Mouse (Mus musculus) retina, adult 2 months (tissue): Measurements from ENCODE around the gene Lactbl1.
A peak's percentile ranks its signal among the peaks of the same experiment; 100 is the strongest.

ENCODE experiments used
- DNase-seq: peaks from one replicate; pipeline ENCODE4 v3.0.0-alpha.2; 2012; ENCODE audit warnings: low read depth, low spot score

The Lactbl1 gene

GRCm38 (mm10) chr4:136622388-136622787 is at the start of gene Lactbl1:
Gene Lactbl1, plus strand, starts transcription at chr4:136622621.
- DNase-seq = peak; percentile 61

- no peak for DNase-seq
These were observed 40.5 kb upstream of the Lactbl1 start for GRCm38 (mm10) chr4:136581885-136582284.

DNA sequence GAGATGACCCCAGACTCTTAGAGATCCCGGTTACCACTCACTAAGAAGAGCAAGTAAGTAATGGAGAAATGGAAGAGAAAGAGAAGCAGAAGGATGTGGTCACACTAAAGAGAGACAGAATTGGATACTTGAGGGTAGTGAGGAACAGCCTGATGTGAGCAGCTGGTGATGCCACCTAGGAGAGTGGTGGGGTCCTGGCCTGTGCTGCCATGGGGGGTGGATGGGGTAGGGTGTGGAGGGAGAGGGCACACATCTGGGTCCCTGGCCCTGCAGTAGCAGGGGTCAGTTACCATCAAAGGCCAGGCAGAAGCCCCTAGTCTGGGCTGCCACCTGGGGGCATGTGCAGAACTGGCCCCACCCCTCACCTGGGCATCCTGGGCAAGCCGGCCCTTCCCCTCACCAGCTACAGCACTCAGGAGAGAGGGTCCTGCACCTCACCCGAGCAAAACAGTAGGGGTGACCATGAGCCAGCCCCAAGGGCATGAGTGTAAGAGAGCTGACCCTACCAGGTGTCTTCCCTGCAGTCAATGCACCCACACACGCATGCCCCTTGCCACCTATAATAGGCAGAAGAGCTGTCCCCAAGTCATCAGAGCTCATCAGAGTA is 35.1 kb upstream of the Lactbl1 start:
- no peak for DNase-seq

- no peak for DNase-seq
These were observed 34.4 kb upstream of the Lactbl1 start for GRCm38 (mm10) chr4:136588003-136588402.

- no peak for DNase-seq
These were observed 30.3 kb upstream of the Lactbl1 start for GRCm38 (mm10) chr4:136592111-136592510.

DNA sequence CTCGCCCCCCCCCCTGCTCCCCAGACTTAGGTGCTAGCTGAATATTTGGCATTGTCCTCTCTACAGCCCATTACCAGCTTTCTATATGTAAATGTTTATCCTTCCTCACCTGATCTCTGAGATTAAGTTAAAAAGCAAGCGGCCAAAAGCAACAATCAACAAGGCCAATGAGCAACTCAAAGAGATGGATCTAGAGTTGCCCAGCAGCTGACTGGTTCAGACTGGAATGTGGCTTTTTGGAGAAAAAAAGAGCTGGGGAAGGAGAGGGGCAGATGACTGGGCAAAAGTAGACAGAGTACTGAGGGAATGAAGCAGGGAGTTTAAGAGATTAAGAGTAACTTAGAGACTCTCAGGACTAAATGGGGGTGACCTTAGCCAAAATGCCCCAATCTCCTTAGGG is 28.4 kb upstream of the Lactbl1 start:
- DNase-seq = no peak

GRCm38 (mm10) chr4:136595221-136595620 is 27.2 kb upstream of the Lactbl1 start:
- no peak for DNase-seq

DNA sequence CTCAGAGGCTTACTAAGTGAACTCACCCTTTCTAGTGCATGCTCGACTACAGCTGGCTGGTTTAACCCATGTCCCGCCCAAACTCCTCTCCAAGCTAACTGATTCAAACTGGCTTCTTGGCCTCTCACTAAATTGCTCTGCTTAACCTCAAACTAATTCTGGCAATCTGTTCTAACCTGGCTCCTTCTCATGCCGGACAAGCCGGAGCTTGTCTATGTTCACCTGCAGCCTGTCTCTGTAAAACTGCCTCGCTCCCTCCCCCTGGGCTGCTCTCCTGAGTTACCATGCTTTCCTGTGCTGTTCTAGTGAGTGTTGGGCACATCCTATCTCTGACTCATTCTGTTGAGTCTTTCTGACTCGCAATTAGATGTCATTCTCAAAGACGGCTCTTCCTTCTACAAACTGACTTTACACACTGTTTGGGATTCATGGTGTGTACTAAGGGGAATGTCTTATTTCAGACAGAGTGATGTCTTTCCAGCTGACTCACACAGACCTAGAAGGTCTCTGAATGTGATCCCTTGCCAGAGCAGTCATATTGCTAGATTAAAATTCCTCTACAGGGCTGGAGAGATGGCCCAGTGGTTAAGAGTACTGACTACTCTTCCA is 24.0 kb upstream of the Lactbl1 start:
- no peak for DNase-seq

DNA sequence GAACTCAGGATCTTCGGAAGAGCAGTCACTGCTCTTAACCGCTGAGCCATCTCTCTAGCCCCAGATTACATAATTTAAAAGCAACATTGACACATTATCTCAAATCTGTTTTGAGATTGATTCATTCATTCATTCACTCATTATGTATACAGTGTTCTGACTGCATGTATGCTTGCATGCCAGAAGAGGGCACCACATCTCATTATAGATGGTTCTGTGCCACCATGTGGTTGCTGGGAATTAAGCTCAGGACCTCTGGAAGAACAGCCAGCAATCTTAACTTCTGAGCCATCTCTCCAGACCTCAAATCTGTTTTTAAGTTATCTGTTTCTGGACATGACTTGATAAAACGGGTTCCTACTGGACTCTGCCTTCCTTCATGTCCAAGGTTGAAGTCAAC is 22.6 kb upstream of the Lactbl1 start:
- DNase-seq = no peak

- DNase-seq = no peak
These were observed 21.9 kb upstream of the Lactbl1 start for GRCm38 (mm10) chr4:136600536-136600935.

GRCm38 (mm10) chr4:136601476-136601875 is 20.9 kb upstream of the Lactbl1 start:
- peak; percentile 49 for DNase-seq

GRCm38 (mm10) chr4:136602018-136602554 is 20.3 kb upstream of the Lactbl1 start:
- DNase-seq = peak; percentile 18

DNA sequence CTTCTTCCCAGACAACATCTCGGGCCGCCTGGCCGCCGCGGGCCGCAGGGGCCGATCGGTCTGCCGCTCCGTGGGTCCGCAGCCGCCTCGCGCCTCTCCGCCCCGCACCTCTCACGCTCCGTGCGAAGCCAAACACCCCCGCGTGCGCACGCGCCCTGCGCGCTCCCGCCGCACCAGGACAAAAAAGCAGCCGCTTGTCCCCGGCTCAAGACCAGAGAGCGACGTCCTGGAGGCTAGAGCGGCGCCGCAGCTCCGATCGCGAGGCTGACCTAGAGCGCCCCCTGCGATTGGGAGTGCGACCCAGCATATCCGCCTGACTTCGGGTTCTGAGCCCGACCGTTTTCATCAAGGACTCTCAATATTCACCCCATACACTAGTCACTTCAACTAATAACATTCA is 19.9 kb upstream of the Lactbl1 start, which contains the start of gene Kdm1a:
Kdm1a (minus strand) TSS at position 156 of the 400 bp plus-strand sequence.
- DNase-seq = peak; percentile 86

- no peak for DNase-seq
These were observed 16.5 kb upstream of the Lactbl1 start for GRCm38 (mm10) chr4:136605756-136606485.

- DNase-seq = no peak
These were observed 12.0 kb upstream of the Lactbl1 start, which contains the start of gene Tex46 for GRCm38 (mm10) chr4:136610387-136610856. Gene Tex46, plus strand, starts transcription at chr4:136610437.

GRCm38 (mm10) chr4:136613657-136614056 is 8.8 kb upstream of the Lactbl1 start:
- DNase-seq = no peak

GRCm38 (mm10) chr4:136621336-136621735 is 1.1 kb upstream of the Lactbl1 start:
- DNase-seq = peak; percentile 82

- no peak for DNase-seq
These were observed 465 bp upstream of the Lactbl1 start for GRCm38 (mm10) chr4:136621956-136622355.

GRCm38 (mm10) chr4:136626590-136626989 is 4.2 kb downstream of the Lactbl1 start:
- no peak for DNase-seq

DNA sequence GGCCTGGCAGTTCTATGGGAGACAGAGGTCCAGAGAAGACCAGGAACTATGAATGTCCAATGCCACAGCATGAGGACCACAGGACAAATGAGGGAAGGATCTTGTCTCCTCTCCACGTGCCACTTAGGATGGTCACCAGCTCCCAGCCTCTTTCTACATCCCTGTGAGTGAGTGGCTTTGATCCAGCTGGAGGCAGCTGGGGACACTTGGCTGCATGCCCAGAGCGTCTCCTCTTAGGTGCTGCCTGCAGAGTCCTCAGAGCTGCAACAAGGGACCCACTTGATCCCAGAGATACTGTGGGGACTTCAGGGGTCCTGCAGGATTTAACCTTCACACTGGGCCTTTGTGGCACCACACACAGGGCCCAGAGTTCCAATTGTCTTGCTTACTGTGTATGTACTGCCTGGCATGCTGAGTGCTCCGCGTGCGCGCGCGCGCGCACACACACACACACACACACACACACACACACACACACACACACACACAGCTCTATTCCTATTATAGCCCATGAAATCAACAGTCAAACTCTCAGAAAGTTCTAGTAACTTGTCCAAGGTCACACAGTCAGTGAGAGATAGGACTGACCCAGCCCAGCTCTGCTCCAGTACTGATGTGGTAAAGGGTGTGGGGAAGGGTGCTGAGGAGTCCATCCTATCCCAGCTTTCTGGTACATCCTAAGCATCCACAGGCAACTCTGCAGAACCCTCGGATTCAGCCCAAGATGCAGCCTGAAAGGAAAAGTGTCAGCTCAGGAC is 9.0 kb downstream of the Lactbl1 start:
- no peak for DNase-seq

- DNase-seq = no peak
These were observed 13.6 kb downstream of the Lactbl1 start for GRCm38 (mm10) chr4:136635995-136636394.

- no peak for DNase-seq
These were observed 14.1 kb downstream of the Lactbl1 start for GRCm38 (mm10) chr4:136636511-136636910.
